Mouse (Mus musculus) bone marrow, adult 2 months (tissue): ENCODE data around the gene Sh3bgrl2.

Experiments used
- CTCF ChIP-seq: fragments of 200-500 bp; IDR thresholded peaks from 2 replicates; pipeline ENCODE4 v1.5.1; 2011; ENCODE audit warnings: low read length, control low read depth; ENCODE audit not compliant: control insufficient read depth, insufficient read depth
- POLR2A ChIP-seq: fragments of 200-500 bp; IDR thresholded peaks from 2 replicates; pipeline ENCODE4 v1.6.1; 2011; ENCODE audit warnings: low read depth, mild to moderate bottlenecking, control low read depth, low read length, borderline replicate concordance; ENCODE audit not compliant: control insufficient read depth

- TF ChIP-seq CTCF: no peak
- TF ChIP-seq POLR2A: no peak
Observed at GRCm38 (mm10) chr9:83596132-83596531, 48.0 kb downstream of the Sh3bgrl2 start.
